16 mouse cellular contexts compared by ENCODE assay signal in genomic region chr17:81906481-81907012, GRCm38 (mm10).
"Had no signal": no experiment of that assay in that cellular context is flagged by ENCODE, and none has a peak within 500 bp of the region (broad histone marks: within the 10 kb centered on the region; RNA-seq: fewer than 3 reads in every experiment).

No protein-coding gene starts in this region.

- DNase-seq: retina, postnatal 1 day; right cerebral cortex, adult 18-20 months; right cerebral cortex, postnatal 14 days; right cerebral cortex, postnatal 25 days; right cerebral cortex, postnatal 4 days; spleen, adult 18-20 months; thymus, adult 18-20 months; thymus, adult 2 months; thymus, postnatal 14 days; thymus, postnatal 25 days; thymus, postnatal 36 days; thymus, postnatal 4 days had no signal

- H3K4me3 ChIP-seq: neural tube, embryonic 13.5 days; neural tube, embryonic 15.5 days; stomach, embryonic 15.5 days had no signal

- H3K36me3 ChIP-seq: neural tube, embryonic 13.5 days; neural tube, embryonic 15.5 days; stomach, embryonic 15.5 days had no signal

- H3K9me3 ChIP-seq: neural tube, embryonic 13.5 days; neural tube, embryonic 15.5 days; stomach, embryonic 15.5 days had no signal

- H3K4me2 ChIP-seq: neural tube, embryonic 13.5 days; neural tube, embryonic 15.5 days; stomach, embryonic 15.5 days had no signal

- H3K4me1 ChIP-seq: neural tube, embryonic 13.5 days; neural tube, embryonic 15.5 days; stomach, embryonic 15.5 days had no signal

- H3K9ac ChIP-seq: neural tube, embryonic 13.5 days; neural tube, embryonic 15.5 days; stomach, embryonic 15.5 days had no signal

- H3K27ac ChIP-seq: neural tube, embryonic 13.5 days; neural tube, embryonic 15.5 days; stomach, embryonic 15.5 days; stomach, postnatal 0 days had no signal

- H3K27me3 ChIP-seq: neural tube, embryonic 13.5 days; neural tube, embryonic 15.5 days; stomach, embryonic 15.5 days had no signal
